Mouse (Mus musculus) liver, embryonic 11.5 days (tissue): Measurements from ENCODE around the gene Gm20696. TPM values are rescaled to one million over a fixed set of nuclear protein-coding genes. Genes with fewer than 3 reads are reported as not detected.

ENCODE experiments used
- ATAC-seq: fragments of 200-750 bp; cut with Nextera tagmentation; replicated peaks from 2 replicates; pipeline ENCODE4 v1.8.0; 2017; ENCODE audit warnings: moderate number of reproducible peaks, mild to moderate bottlenecking, moderate TSS enrichment, moderate library complexity; ENCODE audit not compliant: low FRiP score
- DNase-seq: peaks from one replicate; pipeline ENCODE4 v3.0.0-alpha.2; 2017; ENCODE audit warnings: low spot score
- H3K27ac ChIP-seq: fragments of 300-500 bp; sonication (generic); 2 replicates; pipeline ENCODE4 v1.5.1; 2014; ENCODE audit warnings: mild to moderate bottlenecking, low read depth, low read length, control low read depth
- H3K27me3 ChIP-seq: fragments of 300-500 bp; sonication (generic); replicated peaks from 2 replicates; pipeline ENCODE4 v1.6.1; 2014; ENCODE audit warnings: low read length, mixed read lengths; ENCODE audit not compliant: control insufficient read depth, insufficient read depth
- H3K36me3 ChIP-seq: fragments of 300-500 bp; sonication (generic); 2 replicates; pipeline ENCODE4 v1.6.1; 2014; ENCODE audit warnings: mild to moderate bottlenecking, low read length, moderate library complexity, mixed read lengths; ENCODE audit not compliant: control insufficient read depth, insufficient read depth
- H3K4me1 ChIP-seq: fragments of 300-500 bp; sonication (generic); replicated peaks from 2 replicates; pipeline ENCODE4 v1.6.1; 2014; ENCODE audit warnings: low read length, mixed read lengths; ENCODE audit not compliant: control insufficient read depth, insufficient read depth
- H3K4me2 ChIP-seq: fragments of 300-500 bp; sonication (generic); 2 replicates; pipeline ENCODE4 v1.6.1; 2014; ENCODE audit warnings: mild to moderate bottlenecking, control low read depth, moderate library complexity
- H3K4me3 ChIP-seq: fragments of 300-500 bp; sonication (generic); 2 replicates; pipeline ENCODE4 v1.5.1; 2014; ENCODE audit warnings: low read depth, low read length, control low read depth
- H3K9ac ChIP-seq: fragments of 300-500 bp; sonication (generic); 2 replicates; pipeline ENCODE4 v1.6.1; 2014; ENCODE audit warnings: low read depth, low read length, control low read depth
- H3K9me3 ChIP-seq: fragments of 300-500 bp; sonication (generic); 2 replicates; pipeline ENCODE4 v1.6.1; 2016; ENCODE audit warnings: low read length, inconsistent platforms, mixed read lengths; ENCODE audit not compliant: control insufficient read depth
- WGBS: fragments of 180-500 bp; shearing (Covaris S2); extraction: QIAGEN DNeasy Blood & Tissue Kit; methylation state at CpG from one replicate; pipeline ENCODE4 v1.1.7; 2014; 5-methylcytosine and 5-hydroxymethylcytosine counted together
- polyA plus RNA-seq: library from polyadenylated mRNA; unstranded; fragments of >200 nt; fragmentation: Nextera tagmentation; extraction: Ambion mirVana; gene quantifications from 2 replicates; pipeline ENCODE4 v1.2.1, GENCODE M21; 2014

The Gm20696 gene
- polyA plus RNA-seq, 1 experiment from 2014 or later: 2.4 TPM

- DNase-seq (no peak), ATAC-seq (no peak)
- no peaks in the 10 kb centered on the region; the same call in 1 of the 2 replicates for H3K36me3 ChIP-seq
- no peak overlapping the region for H3K9ac ChIP-seq
- H3K4me3 ChIP-seq: no peak overlapping the region
- no peak overlapping the region for H3K4me2 ChIP-seq
- no peak overlapping the region for H3K27ac ChIP-seq
- H3K27me3 ChIP-seq: no peaks in the 10 kb centered on the region
- H3K9me3 ChIP-seq: no peaks in the 10 kb centered on the region
- 78% methylated on average over 14 of the region's 14 CpGs for WGBS
- H3K4me1 ChIP-seq: no peaks in the 10 kb centered on the region
Measured at GRCm38 (mm10) chr6:99309466-99310170, 357.0 kb downstream of the Gm20696 start.

- Histone ChIP-seq H3K9ac (no peak overlapping the region), H3K4me2 (no peak overlapping the region), H3K27ac (no peak overlapping the region), H3K4me1 (no peaks in the 10 kb centered on the region), H3K36me3 (no peaks in the 10 kb centered on the region; the same call in 1 of the 2 replicates), H3K4me3 (no peak overlapping the region), H3K9me3 (no peaks in the 10 kb centered on the region), H3K27me3 (no peaks in the 10 kb centered on the region)
- ATAC-seq (no peak), DNase-seq (no peak)
- WGBS: 74% methylated on average over 3 of the region's 3 CpGs
Measured at GRCm38 (mm10) chr6:99305751-99306150, 360.8 kb downstream of the Gm20696 start.

GRCm38 (mm10) chr6:99305236-99305635 lies 361.4 kb downstream of the Gm20696 start:
- Histone ChIP-seq H3K4me2 (no peak overlapping the region), H3K36me3 (no peaks in the 10 kb centered on the region; the same call in 1 of the 2 replicates), H3K27ac (no peak overlapping the region), H3K4me1 (no peaks in the 10 kb centered on the region), H3K4me3 (no peak overlapping the region), H3K27me3 (no peaks in the 10 kb centered on the region), H3K9ac (no peak overlapping the region), H3K9me3 (no peaks in the 10 kb centered on the region)
- WGBS: 91% methylated on average over 3 of the region's 3 CpGs
- ATAC-seq (no peak), DNase-seq (no peak)

GRCm38 (mm10) chr6:99302662-99303435 lies 363.7 kb downstream of the Gm20696 start:
- no peaks in the 10 kb centered on the region for H3K9me3 ChIP-seq
- no peaks in the 10 kb centered on the region; the same call in 1 of the 2 replicates for H3K36me3 ChIP-seq
- no peak overlapping the region for H3K4me3 ChIP-seq
- H3K9ac ChIP-seq: no peak overlapping the region
- no peaks in the 10 kb centered on the region for H3K4me1 ChIP-seq
- H3K27me3 ChIP-seq: no peaks in the 10 kb centered on the region
- WGBS: 74% methylated on average over 6 of the region's 6 CpGs
- no peak overlapping the region for H3K27ac ChIP-seq
- no peak for ATAC-seq
- DNase-seq: no peak
- H3K4me2 ChIP-seq: no peak overlapping the region

DNA sequence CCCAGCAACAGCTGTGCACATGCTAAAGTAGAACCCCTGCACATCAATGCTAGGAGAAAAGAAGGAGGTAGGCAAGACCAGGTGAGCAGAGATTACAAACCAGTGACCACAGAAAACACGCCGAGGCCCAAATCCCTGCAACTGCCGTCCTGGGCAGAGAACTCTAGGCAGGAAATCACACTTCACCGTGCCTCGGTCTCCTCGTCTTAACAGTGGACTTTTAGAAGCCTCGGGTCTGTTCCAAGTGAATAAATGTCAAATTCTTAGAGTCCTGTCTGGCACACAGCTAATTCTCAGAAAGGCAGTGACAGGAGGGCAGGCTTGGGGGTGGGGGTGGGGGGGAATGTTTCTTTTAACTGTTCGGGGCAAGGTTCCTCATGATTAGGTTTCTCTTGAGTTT lies 364.7 kb downstream of the Gm20696 start:
- Histone ChIP-seq H3K4me2 (no peak overlapping the region), H3K36me3 (no peaks in the 10 kb centered on the region; the same call in 1 of the 2 replicates), H3K27ac (no peak overlapping the region), H3K4me1 (no peaks in the 10 kb centered on the region), H3K27me3 (no peaks in the 10 kb centered on the region), H3K9me3 (no peaks in the 10 kb centered on the region), H3K9ac (no peak overlapping the region), H3K4me3 (no peak overlapping the region)
- no peak for ATAC-seq
- DNase-seq: no peak
- WGBS: 81% methylated on average over 8 of the region's 8 CpGs

- Histone ChIP-seq H3K9me3 (no peaks in the 10 kb centered on the region), H3K9ac (no peak overlapping the region), H3K36me3 (no peaks in the 10 kb centered on the region), H3K4me1 (no peaks in the 10 kb centered on the region), H3K4me2 (no peak overlapping the region), H3K4me3 (no peak overlapping the region), H3K27ac (no peak overlapping the region), H3K27me3 (no peaks in the 10 kb centered on the region)
- DNase-seq (no peak), ATAC-seq (no peak)
- 87% methylated on average over 6 of the region's 6 CpGs for WGBS
Measured at GRCm38 (mm10) chr6:99300235-99300634, 366.4 kb downstream of the Gm20696 start.

- H3K4me1 ChIP-seq: no peaks in the 10 kb centered on the region
- no peak overlapping the region for H3K9ac ChIP-seq
- no peak overlapping the region for H3K27ac ChIP-seq
- DNase-seq: no peak
- WGBS: 84% methylated on average over 14 of the region's 14 CpGs
- H3K9me3 ChIP-seq: no peaks in the 10 kb centered on the region
- no peak for ATAC-seq
- H3K4me2 ChIP-seq: no peak overlapping the region
- no peaks in the 10 kb centered on the region for H3K36me3 ChIP-seq
- no peak overlapping the region for H3K4me3 ChIP-seq
- H3K27me3 ChIP-seq: no peaks in the 10 kb centered on the region
Measured at GRCm38 (mm10) chr6:99299196-99299595, 367.4 kb downstream of the Gm20696 start.

- Histone ChIP-seq H3K36me3 (no peaks in the 10 kb centered on the region), H3K4me2 (no peak overlapping the region), H3K9me3 (no peaks in the 10 kb centered on the region), H3K27ac (no peak overlapping the region), H3K4me1 (no peaks in the 10 kb centered on the region), H3K27me3 (no peaks in the 10 kb centered on the region), H3K9ac (no peak overlapping the region), H3K4me3 (no peak overlapping the region)
- ATAC-seq (no peak), DNase-seq (no peak)
- 81% methylated on average over 5 of the region's 5 CpGs for WGBS
Measured at GRCm38 (mm10) chr6:99297535-99297934, 369.1 kb downstream of the Gm20696 start.

DNA sequence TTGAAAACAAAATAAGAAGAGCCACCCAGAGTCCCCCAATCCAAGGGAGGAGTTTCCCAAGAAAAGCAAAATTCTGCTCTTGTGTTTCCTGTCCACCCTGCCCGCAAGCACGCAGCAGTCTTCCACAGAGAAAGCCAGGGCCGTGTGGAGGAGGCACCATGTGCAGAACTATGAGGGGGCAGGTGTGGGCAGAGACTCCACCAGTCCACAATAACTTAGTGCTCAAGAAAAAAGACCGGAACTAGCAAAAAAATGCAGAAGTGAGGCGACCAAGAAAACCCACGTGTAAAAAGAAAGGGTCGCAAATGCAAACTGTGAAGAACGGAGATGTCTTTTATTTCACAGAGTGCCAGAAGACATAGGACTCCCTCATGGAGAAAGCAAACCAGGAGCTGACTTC lies 371.1 kb downstream of the Gm20696 start:
- no peak overlapping the region for H3K27ac ChIP-seq
- ATAC-seq: no peak
- no peaks in the 10 kb centered on the region for H3K36me3 ChIP-seq
- WGBS: 69% methylated on average over 8 of the region's 8 CpGs
- H3K9ac ChIP-seq: no peak overlapping the region
- DNase-seq: no peak
- no peaks in the 10 kb centered on the region for H3K9me3 ChIP-seq
- H3K4me2 ChIP-seq: no peak overlapping the region
- no peak overlapping the region for H3K4me3 ChIP-seq
- no peaks in the 10 kb centered on the region for H3K4me1 ChIP-seq
- H3K27me3 ChIP-seq: no peaks in the 10 kb centered on the region
